Mouse (Mus musculus) testis, adult 2 months (tissue): Measurements from ENCODE around the gene Dusp15.

Experiments used
- CTCF ChIP-seq: fragments of 200-500 bp; IDR thresholded peaks from 2 replicates; pipeline ENCODE4 v1.5.1; 2012; ENCODE audit warnings: low read depth, mild to moderate bottlenecking, inconsistent platforms, low read length, moderate library complexity; ENCODE audit not compliant: control insufficient read depth, insufficient read depth, insufficient replicate concordance
- POLR2A ChIP-seq: fragments of 200-500 bp; IDR thresholded peaks from 2 replicates; pipeline ENCODE4 v1.6.1; 2012; ENCODE audit warnings: low read depth, mild to moderate bottlenecking, inconsistent platforms, low read length, moderate library complexity; ENCODE audit not compliant: control insufficient read depth

- TF ChIP-seq CTCF (no peak), POLR2A (no peak)
Measured at GRCm38 (mm10) chr2:152916111-152916510, 35.4 kb downstream of the Dusp15 start.
